Mouse (Mus musculus) liver, adult 2 months (tissue): ENCODE measurements around the gene Acap1.

Source experiments
- CTCF ChIP-seq: fragments of 200-500 bp; IDR thresholded peaks from 2 replicates; pipeline ENCODE4 v1.5.1; 2011; ENCODE audit warnings: low read depth, low read length, control low read depth
- POLR2A ChIP-seq: fragments of 200-500 bp; IDR thresholded peaks from 2 replicates; pipeline ENCODE4 v1.6.1; 2011; ENCODE audit warnings: low read length, control low read depth; ENCODE audit not compliant: insufficient read depth; ENCODE audit errors: extremely low read depth

GRCm38 (mm10) chr11:69910177-69910576 is 14.8 kb upstream of the Acap1 start:
- TF ChIP-seq CTCF: no peak
- no peak for TF ChIP-seq POLR2A
